ENCODE assay signal across 8 mouse cellular contexts in the genomic region with DNA sequence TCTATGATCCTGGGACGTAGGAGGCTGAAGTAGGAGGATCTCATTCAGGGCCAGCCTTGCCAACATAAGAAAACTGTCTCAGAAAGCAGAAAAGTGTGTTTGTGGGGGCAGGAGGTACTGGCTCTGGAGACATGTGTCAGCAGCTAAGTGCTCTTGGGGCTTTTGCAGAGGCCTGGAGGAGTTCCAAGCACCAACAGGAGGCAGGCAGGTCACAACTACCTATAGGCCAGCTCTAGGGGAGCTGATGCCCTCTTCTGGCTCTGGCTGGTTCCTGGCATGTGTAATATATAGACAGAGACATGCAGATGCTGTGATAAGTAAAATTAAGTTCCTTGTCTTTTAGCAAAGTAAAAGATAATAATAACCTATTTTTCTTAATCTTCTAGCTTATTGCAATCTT.
DNase-seq lines count a peak whose midpoint lies in the region; ATAC-seq and TF ChIP-seq lines count a peak whose summit lies in the region.

No protein-coding gene starts in this region.

- WGBS in liver, embryonic 13.5 days (ENCODE audit: insufficient replicate concordance), result 79% methylated on average over 1 of the region's 1 CpGs
- WGBS in limb, embryonic 10.5 days, result 81% methylated on average over 1 of the region's 1 CpGs
- 84% methylated on average over 1 of the region's 1 CpGs for WGBS in hindbrain, embryonic 16.5 days

- H3K4me1 ChIP-seq in liver, embryonic 13.5 days (replicated peaks), result peaks cover 31% of the 10 kb centered on the region
- H3K4me1 ChIP-seq in limb, embryonic 10.5 days, result peaks cover 15% of the 10 kb centered on the region
- peaks cover 13% of the 10 kb centered on the region for H3K4me1 ChIP-seq in hindbrain, embryonic 16.5 days (ENCODE audit: control insufficient read depth, insufficient read depth, low read depth, low read length)

- no peak overlapping the region for H3K9ac ChIP-seq in liver, embryonic 13.5 days
- H3K9ac ChIP-seq in hindbrain, embryonic 16.5 days (ENCODE audit: low read depth, low read length), result no peak overlapping the region

- no peak overlapping the region for H3K4me3 ChIP-seq in gastrocnemius, adult 2 months
- no peak overlapping the region for H3K4me3 ChIP-seq in liver, embryonic 13.5 days (replicated peaks)
- H3K4me3 ChIP-seq in limb, embryonic 10.5 days, result no peak overlapping the region
- H3K4me3 ChIP-seq in hindbrain, embryonic 16.5 days (ENCODE audit: low read length), result no peak overlapping the region

- DNase-seq in gastrocnemius, adult 2 months, result peak; percentile 32
- no peak for DNase-seq in gastrocnemius, postnatal 14 days
- peak; percentile 11 for DNase-seq in retina, postnatal 1 day
- no peak for DNase-seq in retina, embryonic 14.5 days (ENCODE audit: low spot score)
- DNase-seq in liver, embryonic 13.5 days, result no peak
- DNase-seq in thymus, postnatal 10 days (ENCODE audit: low spot score in 2 of 2), result peak; percentile 12 to 19
- no peak for DNase-seq in limb, embryonic 10.5 days (ENCODE audit: low spot score)

- H3K27ac ChIP-seq in gastrocnemius, adult 2 months, result no peak overlapping the region
- H3K27ac ChIP-seq in liver, embryonic 13.5 days, result peak overlapping the region; percentile 3; the same call in 1 of the 2 replicates
- H3K27ac ChIP-seq in limb, embryonic 10.5 days, result no peak overlapping the region
- H3K27ac ChIP-seq in hindbrain, embryonic 16.5 days (ENCODE audit: low read depth, low read length), result no peak overlapping the region

- intact Hi-C loops in gastrocnemius, adult 2 months (cut with DNase I), result no loop called here
- intact Hi-C loops in gastrocnemius, postnatal 14 days (cut with DNase I; ENCODE audit: low total_unique reads), result no loop called here

- peak; percentile 44 for TF ChIP-seq CTCF in gastrocnemius, adult 2 months (IDR thresholded peaks at IDR 0.05)

- no peaks in the 10 kb centered on the region for H3K27me3 ChIP-seq in liver, embryonic 13.5 days
- H3K27me3 ChIP-seq in limb, embryonic 10.5 days (ENCODE audit: low read depth, poor library complexity, severe bottlenecking), result no peaks in the 10 kb centered on the region
- no peaks in the 10 kb centered on the region for H3K27me3 ChIP-seq in hindbrain, embryonic 16.5 days (replicated peaks; ENCODE audit: control insufficient read depth, insufficient read depth, low read length)

- H3K4me2 ChIP-seq in liver, embryonic 13.5 days, result no peak overlapping the region
- H3K4me2 ChIP-seq in hindbrain, embryonic 16.5 days (ENCODE audit: low read length), result no peak overlapping the region

- no peak for ATAC-seq in liver, embryonic 13.5 days (ENCODE audit: low read depth)
- ATAC-seq in hindbrain, embryonic 16.5 days, result no peak

- H3K36me3 ChIP-seq in liver, embryonic 13.5 days, result peaks cover 16% of the 10 kb centered on the region
- H3K36me3 ChIP-seq in limb, embryonic 10.5 days, result peaks cover 40% of the 10 kb centered on the region
- peaks cover 2% of the 10 kb centered on the region; the same call in 1 of the 2 replicates for H3K36me3 ChIP-seq in hindbrain, embryonic 16.5 days (ENCODE audit: control insufficient read depth, insufficient read depth, low read length)

- no peaks in the 10 kb centered on the region for H3K9me3 ChIP-seq in liver, embryonic 13.5 days (replicated peaks)
- no peaks in the 10 kb centered on the region for H3K9me3 ChIP-seq in limb, embryonic 10.5 days (replicated peaks)
- H3K9me3 ChIP-seq in hindbrain, embryonic 16.5 days (ENCODE audit: control insufficient read depth, low read length), result no peaks in the 10 kb centered on the region; the same call in 1 of the 2 replicates

Comparison
In these comparisons a context has a peak if more than half of its experiments do, and no peak if none do; other contexts are left out.
1. DNase-seq: peak in gastrocnemius, adult 2 months (single experiment), retina, postnatal 1 day (single experiment) and thymus, postnatal 10 days (2 of 2); none in gastrocnemius, postnatal 14 days (single experiment), retina, embryonic 14.5 days (single experiment), liver, embryonic 13.5 days (single experiment) and limb, embryonic 10.5 days (single experiment).